Mouse (Mus musculus): ENCODE data around the gene Stat4.

- TF ChIP-seq CTCF (IDR thresholded peaks at IDR 0.05; ENCODE audit: extremely low read depth, insufficient read depth, insufficient read length, insufficient replicate concordance) (no peak), POLR2A (IDR thresholded peaks at IDR 0.05; ENCODE audit: low read depth, low read length) (no peak)
These were observed 18.0 kb upstream of the Stat4 start for GRCm38 (mm10) chr1:51968994-51969393.
